Mouse (Mus musculus) cerebellum, adult 11 months (tissue): ENCODE data around the gene Bcl2l12.
"Not testable (repeated sequence)": the region's sequence is repeated elsewhere in the genome, so short reads cannot be mapped to it uniquely, and the experiment has no call there.

ENCODE experiments used
- DNase-seq: peaks from one replicate; pipeline ENCODE4 v3.0.0; 2022

Gene Bcl2l12

GRCm38 (mm10) chr7:44998501-44998955, at the start of gene Bcl2l12:
Bcl2l12 (minus strand) TSS chr7:44998712.
- no peak for DNase-seq

GRCm38 (mm10) chr7:45047491-45047890, 49.0 kb upstream of the Bcl2l12 start:
- no peak for DNase-seq

GRCm38 (mm10) chr7:45046853-45047350, 48.4 kb upstream of the Bcl2l12 start:
- no peak for DNase-seq

- DNase-seq = no peak
Observed at GRCm38 (mm10) chr7:45045741-45046140, 47.2 kb upstream of the Bcl2l12 start.

- no peak for DNase-seq
Observed at GRCm38 (mm10) chr7:45043307-45043706, 44.8 kb upstream of the Bcl2l12 start.

- no peak for DNase-seq
Observed at GRCm38 (mm10) chr7:45040851-45041250, 42.3 kb upstream of the Bcl2l12 start.

- no peak for DNase-seq
Observed at GRCm38 (mm10) chr7:45038411-45038810, 39.9 kb upstream of the Bcl2l12 start.

GRCm38 (mm10) chr7:45037720-45038361, 39.3 kb upstream of the Bcl2l12 start:
- DNase-seq = no peak

- DNase-seq = no peak
Observed at GRCm38 (mm10) chr7:45036702-45037101, 38.2 kb upstream of the Bcl2l12 start.

GRCm38 (mm10) chr7:45035631-45036030, 37.1 kb upstream of the Bcl2l12 start:
- DNase-seq = no peak

- DNase-seq = no peak
Observed at GRCm38 (mm10) chr7:45033722-45034359, 35.3 kb upstream of the Bcl2l12 start.

GRCm38 (mm10) chr7:45030857-45031256, 32.3 kb upstream of the Bcl2l12 start:
- no peak for DNase-seq

- no peak for DNase-seq
Observed at GRCm38 (mm10) chr7:45029995-45030394, 31.5 kb upstream of the Bcl2l12 start.

GRCm38 (mm10) chr7:45028351-45028750, 29.8 kb upstream of the Bcl2l12 start:
- no peak for DNase-seq

GRCm38 (mm10) chr7:45027761-45028160, 29.2 kb upstream of the Bcl2l12 start:
- DNase-seq = no peak

GRCm38 (mm10) chr7:45026256-45026655, 27.7 kb upstream of the Bcl2l12 start:
- no peak for DNase-seq

- DNase-seq = no peak
Observed at GRCm38 (mm10) chr7:45025601-45026220, 27.2 kb upstream of the Bcl2l12 start.

GRCm38 (mm10) chr7:45024281-45025248, 26.1 kb upstream of the Bcl2l12 start:
- no peak for DNase-seq

GRCm38 (mm10) chr7:45023711-45024110, 25.2 kb upstream of the Bcl2l12 start:
- DNase-seq = not testable (repeated sequence)

- DNase-seq = no peak
Observed at GRCm38 (mm10) chr7:45020225-45020624, 21.7 kb upstream of the Bcl2l12 start.

- DNase-seq = no peak
Observed at GRCm38 (mm10) chr7:45019031-45019571, 20.6 kb upstream of the Bcl2l12 start.
